Mouse (Mus musculus) stomach, postnatal 0 days (tissue): ENCODE measurements around the gene Shld1.

ENCODE experiments used
- CTCF ChIP-seq: IDR thresholded peaks from 2 replicates; pipeline ENCODE4 v1.5.1; 2016; ENCODE audit warnings: antibody characterized with exemption, low read depth, mild to moderate bottlenecking, moderate library complexity
- EP300 ChIP-seq: optimal IDR thresholded peaks from 2 replicates; pipeline ENCODE3; 2016; ENCODE audit warnings: antibody characterized with exemption

- TF ChIP-seq CTCF (no peak), EP300 (no peak)
These were observed 28.2 kb downstream of the Shld1 start for GRCm38 (mm10) chr2:132714946-132715345.
